Mouse (Mus musculus) kidney, adult 9 months (tissue): ENCODE results near the gene Ms4a4a.
"Not testable (repeated sequence)": the region's sequence is repeated elsewhere in the genome, so short reads cannot be mapped to it uniquely, and the experiment has no call there.

Experiments
- DNase-seq: peaks from one replicate; pipeline ENCODE4 v3.0.0; 2022

Ms4a4a gene

DNA sequence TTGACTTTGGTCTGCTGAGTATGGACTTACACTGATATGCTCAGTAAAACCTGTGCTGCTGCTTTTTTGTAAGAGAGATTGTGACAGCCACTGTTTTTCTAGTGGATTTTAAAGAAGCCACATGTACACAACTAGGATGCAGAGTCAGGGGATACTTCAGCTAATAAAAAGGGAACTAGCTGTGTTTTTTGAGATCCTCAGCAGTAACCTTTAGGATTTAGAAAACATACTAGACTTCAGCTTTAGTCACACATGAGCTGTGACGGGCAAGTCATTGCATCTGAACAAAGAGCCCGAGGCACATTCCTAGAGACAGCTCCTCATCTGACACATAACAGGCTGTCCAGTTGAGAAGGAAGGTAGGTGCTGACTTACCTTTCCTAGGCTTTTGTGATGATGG lies at the start of gene Ms4a4a:
Gene Ms4a4a, plus strand, starts transcription at position 251 of the 400 bp plus-strand sequence.
- no peak for DNase-seq

DNA sequence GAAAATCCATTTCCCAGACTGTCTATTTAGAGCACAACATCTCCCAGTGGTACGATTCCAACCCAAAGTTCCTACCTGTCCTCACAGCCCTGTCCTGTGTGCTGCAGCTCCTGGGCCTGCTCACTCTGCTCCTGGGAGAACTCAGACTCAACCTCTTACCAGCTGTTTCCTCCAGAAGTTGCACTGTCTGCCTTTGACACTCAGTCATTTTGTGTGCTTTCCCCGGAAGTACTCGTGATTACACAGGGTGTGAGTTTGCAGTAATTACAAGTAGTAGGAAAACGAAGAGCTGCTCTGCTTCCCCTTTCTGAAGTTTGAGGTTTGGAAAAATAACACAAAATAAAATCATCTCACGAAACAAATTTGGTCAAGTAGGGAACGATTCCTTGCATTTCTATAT lies 39.4 kb upstream of the Ms4a4a start, which contains the start of gene Ms4a7:
Gene Ms4a7, minus strand, starts transcription at position 215 of the 400 bp plus-strand sequence.
- no peak for DNase-seq

DNA sequence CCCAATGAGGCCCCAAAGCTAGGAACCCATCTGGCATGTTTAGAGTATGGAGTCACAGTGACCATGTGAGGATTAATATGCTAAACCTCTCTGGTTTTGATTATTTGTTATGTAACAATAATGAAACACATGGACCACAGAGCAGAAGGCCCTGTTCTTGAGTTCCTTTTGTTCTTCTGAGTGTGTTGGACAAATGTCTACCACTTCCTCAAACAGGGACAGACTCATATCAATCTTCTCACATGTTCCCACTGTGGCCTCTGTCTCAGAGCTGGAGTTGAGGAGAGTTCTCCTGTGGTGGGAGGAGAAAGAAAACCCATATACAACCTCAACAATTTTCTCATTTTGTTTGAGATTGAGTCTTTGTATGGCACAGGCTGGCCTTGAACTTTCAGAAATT lies 32.2 kb upstream of the Ms4a4a start:
- no peak for DNase-seq

DNA sequence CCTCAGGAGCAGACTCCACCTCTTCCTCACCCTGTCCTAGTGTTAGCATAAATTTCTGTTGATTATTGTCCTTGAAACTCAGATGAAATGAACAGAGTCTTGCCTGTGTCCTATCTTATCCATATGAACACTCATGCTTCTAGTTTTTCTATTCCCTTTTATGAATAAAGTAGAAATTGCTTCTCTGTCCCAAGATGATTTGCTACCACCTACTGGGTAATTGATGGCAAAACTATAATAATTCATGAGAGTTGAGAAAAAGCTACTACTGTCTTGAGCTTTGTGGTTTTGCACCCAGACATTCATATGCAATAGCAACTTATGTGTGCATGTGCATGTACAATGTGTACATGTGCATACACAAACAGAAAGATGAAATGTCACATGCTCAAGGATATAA lies 31.3 kb upstream of the Ms4a4a start:
- DNase-seq = no peak

DNA sequence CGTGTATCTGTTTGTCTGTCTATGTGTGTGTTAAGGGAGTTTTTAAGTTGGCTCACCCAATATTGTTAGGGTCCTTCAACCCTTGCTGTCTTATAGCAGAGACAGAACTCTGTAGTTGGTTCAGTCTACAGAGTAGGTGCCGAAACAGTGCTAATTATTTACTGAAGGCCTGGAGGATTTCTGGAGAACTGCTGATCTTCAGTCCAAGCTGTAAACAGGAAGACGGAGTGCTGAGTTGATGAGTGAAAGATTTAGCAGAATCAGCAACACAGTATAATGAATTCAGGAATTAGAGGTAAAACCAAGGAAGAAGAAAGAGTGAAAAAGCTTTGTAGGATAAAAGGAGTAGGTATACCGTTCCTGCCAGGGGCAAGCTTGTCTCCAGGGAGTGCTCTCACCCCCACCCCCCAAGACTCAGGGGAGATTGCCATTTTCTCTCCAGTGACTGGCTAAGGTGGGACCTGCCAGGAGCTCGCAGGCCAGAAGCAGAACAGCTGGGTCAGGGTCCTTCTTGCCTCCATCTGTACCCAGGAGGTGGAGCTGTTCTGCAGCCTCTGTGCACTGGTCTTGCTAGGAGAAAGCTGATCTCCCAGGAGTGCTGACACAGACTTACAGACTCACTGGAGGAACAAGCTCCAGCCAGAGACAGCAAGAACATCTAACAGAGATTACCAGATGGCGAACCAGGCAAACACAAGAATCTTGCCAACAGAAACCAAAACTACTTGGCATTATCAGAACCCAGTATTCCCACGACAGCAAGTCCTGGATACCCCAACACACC lies 25.4 kb upstream of the Ms4a4a start:
- DNase-seq = peak; percentile 63

DNA sequence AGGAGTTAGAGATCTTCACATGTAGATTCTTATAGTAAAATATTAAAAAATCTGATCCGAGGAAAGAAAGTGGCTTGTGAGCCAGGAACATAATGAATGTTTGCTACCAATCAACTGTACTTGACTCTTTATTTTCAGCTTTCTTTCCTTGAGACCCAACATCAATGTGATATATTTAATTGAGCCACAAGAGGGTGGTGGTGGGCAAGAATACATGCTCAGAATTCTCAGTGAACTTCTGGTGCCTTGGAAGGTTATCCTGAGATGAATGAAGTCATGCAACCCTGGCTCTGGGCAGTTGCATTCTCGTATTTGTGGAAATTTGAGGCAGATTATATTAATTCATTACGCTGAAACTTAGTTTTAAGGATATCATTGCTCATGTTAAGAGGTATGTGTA lies 23.4 kb upstream of the Ms4a4a start:
- peak; percentile 17 for DNase-seq

DNA sequence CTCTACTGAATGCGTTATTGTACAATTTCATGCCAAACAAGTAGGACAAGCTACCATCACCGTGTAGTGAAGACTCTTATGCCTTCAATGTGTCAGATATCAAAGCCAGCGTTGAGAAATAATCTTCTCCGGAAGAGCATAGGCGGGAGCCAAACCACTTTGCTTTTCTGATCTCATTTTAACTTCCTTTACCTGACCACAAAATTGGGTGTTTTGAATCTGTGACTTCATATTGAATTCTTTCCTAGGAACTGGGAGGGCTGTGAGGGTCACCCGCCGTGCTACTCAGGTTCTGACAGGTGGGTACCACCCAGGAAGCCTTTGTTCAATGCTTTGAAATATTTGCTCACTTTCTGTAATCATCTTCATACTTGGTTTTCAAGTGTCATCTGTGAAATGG lies 19.6 kb upstream of the Ms4a4a start:
- DNase-seq = no peak

DNA sequence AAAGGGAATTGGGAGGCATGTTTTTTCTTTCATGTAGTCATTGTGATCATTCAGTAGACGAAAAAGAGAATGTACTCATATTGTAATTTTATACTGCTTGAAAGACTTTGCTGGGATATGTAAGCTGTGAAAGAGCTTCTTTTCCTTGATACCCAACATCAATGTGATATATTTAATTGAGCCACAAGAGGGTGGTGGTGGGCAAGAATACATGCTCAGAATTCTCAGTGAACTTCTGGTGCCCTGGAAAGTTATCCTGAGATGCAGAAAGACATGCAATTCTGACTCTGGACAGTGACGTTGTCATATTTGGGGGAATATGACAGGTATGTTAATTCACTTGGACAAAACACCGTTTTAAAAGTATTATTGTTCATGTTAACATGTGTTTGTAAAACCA lies 15.2 kb upstream of the Ms4a4a start:
- DNase-seq = peak; percentile 11

DNA sequence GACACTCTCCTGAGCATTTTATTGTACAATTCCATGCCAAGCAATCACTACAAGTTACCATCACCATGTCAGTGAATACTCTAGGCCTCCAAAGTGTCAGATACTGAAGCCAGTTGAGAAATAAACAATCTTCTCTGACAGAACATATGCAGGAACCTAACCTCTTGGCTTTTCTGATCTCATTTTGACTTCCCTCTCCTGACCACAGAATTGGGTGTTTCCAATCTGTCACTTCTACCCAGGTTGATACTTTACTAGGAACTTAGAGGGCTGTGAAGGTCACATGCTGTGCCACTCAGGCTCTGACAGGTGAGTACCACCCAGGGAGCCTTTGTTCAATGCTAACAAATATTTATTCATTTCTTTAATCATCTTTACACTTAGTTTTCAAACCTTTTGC lies 13.3 kb upstream of the Ms4a4a start:
- no peak for DNase-seq

DNA sequence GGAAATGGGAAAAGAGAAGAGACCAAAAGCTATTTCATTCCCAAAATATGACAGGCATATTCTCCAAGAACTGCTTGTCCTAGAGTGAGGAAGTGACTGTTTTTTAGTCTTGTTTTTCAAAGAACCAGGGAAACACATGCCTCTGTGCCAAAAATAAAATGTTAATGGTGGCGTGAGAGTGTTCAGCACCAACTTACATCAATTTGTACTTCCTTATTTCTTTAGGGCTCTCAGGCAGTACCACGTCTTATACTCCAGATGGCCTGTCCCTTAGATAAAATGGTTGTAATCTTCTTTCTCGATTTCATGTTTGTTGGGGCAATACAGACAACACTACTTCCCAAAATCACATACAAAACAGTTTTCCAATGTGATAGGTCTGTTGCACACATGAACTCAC lies 7.0 kb upstream of the Ms4a4a start:
- no peak for DNase-seq

DNA sequence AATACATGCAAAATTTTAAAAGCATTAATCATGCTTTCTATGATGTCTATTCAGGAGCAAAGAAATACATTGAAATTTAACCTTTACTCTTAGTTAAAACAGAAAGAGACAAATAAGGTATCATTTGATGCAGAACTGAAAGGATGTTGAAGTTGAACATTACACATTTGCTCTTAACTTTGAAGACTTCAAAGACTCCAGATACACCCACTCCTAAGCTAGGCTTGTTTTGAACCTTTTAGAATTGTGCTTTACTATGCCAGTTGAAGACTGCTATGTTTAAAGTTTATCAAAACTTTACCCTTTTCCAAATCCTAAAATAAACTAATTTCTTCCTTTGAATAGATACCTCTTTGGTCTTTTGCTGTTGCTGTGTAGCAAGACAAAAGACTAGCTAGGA lies 4.1 kb upstream of the Ms4a4a start:
- no peak for DNase-seq

DNA sequence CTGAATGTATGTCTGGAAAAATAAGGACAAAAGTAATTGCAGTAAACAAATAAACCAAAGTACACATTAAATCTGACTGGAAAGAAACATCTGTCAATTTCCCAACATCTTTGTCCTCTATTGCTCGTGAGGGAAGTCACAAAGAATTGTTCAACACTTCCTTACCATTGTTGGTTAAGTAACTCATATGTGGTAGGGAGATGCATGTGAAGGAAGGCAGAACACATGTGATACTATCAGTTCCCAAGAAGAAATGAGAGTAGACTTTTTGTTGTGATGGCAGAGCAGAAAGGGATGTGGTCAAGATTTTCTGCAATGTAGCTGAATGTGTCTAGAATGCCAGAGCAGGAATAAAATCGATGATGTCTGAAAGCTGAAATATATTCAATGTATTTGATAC lies 1.1 kb downstream of the Ms4a4a start:
- DNase-seq = no peak

DNA sequence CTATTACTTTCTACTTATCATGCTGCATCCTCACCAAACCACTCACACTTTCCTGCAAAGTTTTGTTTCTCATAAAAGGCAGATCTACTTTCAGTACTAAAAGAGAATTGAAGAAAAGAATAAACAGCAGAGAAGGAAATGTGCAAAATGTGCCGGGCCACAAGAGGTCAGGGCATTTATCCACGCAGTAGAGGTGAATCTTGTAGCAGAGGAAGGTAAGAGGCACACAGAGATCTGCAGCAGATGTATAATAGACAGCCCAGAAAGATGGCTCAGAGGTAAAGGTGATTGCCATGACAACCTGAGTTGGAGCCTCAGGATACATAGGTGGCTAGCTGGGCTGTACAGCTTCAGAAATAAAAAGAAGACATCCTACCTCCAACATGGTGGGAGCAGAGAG lies 11.8 kb downstream of the Ms4a4a start:
- no peak for DNase-seq

DNA sequence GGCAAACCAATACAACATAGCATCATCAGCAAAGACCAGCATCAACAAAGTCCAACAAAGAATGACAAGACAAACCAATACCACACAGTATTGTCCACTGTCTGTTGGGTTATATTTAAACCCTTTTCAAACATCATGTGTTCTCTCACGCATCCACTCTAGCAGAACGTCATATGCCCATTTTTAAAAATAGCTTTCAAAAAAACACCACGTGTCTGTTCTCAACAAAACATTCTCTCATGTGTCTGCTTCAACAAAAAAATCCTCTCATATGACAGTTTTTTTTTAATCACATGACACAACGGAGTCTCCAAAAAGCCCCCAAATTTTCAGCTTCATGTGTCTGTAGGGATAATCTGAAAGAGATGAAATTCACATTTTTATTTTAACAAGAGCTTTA lies 12.4 kb downstream of the Ms4a4a start:
- DNase-seq = no peak

DNA sequence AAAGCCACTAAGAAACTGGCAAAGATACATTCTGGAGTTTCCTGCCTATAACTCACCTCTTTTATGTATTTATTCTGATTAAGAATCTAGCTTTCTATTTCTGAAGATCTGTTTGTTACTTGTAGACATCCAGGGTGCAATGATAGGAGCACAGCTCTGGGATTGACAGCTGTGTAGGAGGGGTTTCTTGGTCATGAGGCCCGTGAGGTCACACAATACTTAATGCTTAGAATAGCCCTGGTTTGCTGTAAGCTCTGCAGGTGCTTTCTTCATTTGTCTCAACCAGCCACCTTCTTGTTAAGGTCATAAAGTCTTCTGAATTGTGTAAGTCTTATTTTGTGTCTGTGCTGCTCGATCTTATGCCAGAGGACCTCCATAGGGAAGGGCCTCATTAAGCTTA lies 13.6 kb downstream of the Ms4a4a start:
- DNase-seq = no peak

DNA sequence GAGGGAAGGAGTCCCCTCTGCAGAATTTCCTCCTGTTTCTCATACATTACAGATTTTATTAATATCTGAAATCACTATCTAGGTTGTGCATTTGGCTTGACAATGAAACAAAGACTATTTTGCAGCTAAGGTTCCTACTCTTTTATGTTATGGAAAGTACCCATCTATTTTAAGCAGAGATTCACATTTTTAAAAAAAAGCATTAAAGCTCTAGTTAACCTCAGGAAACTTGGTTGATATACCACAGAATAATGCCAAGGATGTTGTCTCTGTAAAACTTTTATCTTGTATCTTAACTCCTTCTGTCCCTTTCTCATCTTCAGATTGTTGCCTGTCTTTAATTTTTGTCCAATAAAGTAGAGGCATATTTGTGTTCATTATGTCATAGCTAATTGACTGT lies 20.4 kb downstream of the Ms4a4a start:
- no peak for DNase-seq

DNA sequence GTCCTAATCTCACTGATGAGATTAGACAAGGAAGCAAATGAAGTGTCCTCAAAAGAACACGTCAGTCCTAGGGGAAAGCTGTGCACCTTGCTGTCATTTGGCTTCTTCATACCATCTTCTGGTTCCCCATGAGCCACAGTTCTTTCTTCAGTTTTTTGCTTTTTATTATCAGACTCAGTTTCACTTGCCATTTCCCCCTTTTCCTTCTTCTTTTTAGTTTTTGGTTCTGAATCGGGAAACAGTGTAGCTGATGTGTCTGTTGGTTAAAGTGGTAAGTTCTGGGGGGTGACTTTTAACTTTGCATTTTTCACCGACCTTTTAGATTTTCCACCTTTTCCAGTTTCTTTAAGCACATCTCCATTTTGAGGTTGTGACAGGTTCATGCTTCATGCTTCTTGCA lies 29.2 kb downstream of the Ms4a4a start, which contains the start of gene Ms4a4c:
Gene Ms4a4c, plus strand, starts transcription at position 244 of the 400 bp plus-strand sequence.
- DNase-seq = no peak

DNA sequence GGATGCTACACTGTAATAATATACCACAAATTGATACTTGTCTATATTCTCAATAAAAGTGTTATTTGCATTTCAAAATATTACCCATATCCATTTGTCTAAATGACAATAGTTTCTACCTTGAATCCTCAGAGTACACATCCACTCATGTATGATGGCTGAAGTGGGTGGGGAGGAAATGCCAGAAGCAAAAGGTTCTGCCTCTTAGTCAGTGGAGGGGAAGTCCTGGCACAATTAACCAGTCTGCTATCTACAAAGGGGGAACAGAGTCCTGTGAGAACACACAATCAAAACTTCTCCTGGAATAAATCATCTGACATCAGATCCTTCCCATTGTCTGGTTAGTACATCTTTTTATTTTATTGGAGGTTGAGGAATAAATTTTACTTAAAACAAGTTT lies 32.1 kb downstream of the Ms4a4a start:
- DNase-seq = no peak

DNA sequence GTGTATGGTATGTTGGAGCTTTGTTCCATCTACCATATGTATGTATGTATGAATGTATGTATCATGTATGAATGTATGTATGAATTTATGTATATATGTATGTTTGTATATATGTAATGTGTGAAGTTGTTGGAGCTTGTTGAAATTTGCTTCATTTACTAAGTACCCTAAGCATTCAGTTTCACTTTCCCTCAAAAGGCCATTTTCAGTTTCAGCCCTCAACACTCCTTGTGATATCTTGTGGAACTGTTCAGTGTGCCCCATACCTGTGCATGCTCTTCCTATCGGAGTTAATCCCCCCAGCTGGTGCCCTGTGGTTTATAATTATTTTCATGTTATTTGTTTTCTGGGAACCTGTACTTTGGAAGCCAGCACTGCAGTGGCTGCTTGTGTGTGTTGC lies 33.3 kb downstream of the Ms4a4a start:
- DNase-seq = no peak

DNA sequence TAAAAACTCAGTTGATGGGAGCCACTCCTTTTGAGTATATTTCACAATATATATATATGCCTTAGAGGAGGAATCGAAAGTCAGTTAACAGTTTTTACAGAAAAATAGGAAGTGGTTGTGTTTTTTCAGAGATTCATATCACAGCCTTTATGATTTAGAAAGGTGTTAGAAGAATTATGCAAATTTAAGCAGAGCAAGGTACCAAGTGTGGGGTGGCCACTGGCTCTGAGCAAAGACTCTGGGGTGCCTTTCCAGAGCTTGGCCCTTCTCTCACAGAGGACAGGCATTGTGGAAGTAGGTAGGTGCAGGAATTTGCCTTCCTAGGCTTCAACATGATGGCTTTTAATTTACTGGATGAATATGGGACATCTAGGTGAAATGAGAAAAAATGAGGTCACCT lies 36.3 kb downstream of the Ms4a4a start:
- DNase-seq = no peak

DNA sequence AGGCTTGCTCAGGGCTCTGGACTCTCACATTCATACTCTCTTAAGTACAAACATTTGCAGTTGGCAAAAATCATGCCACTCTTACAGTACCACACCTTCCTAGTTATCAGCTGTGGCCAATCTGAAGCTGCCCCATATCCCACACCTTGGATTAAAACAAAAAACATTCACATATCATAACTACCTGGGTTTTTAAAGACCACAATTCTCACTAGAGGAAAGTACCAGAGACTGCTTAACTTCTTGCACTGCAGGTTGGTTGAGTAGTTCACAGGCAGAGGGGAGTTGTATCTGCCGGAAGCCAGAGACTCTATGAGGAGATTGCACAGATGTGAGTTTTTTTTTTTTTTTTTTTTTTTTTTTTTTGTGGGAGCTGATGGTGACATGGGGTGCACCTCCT lies 38.8 kb downstream of the Ms4a4a start:
- no peak for DNase-seq

DNA sequence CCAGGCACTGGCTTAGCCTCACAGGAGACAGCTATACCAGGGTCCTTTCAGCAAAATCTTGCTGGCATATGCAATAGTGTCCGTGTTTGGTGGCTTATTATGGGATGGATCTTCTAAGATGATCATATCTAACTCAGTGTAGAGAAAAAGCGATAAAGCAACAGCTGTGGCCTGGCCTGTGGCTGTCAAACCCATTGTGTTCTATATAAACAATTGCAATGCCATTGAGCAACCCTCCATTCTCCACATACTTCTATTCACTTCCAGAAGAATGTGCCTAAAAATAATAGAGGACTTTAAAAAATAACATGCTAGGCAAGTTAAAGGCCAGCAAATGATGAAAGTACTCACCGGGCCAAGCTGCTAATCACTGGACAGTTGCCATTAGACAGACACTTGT lies 40.3 kb downstream of the Ms4a4a start:
- DNase-seq = no peak

DNA sequence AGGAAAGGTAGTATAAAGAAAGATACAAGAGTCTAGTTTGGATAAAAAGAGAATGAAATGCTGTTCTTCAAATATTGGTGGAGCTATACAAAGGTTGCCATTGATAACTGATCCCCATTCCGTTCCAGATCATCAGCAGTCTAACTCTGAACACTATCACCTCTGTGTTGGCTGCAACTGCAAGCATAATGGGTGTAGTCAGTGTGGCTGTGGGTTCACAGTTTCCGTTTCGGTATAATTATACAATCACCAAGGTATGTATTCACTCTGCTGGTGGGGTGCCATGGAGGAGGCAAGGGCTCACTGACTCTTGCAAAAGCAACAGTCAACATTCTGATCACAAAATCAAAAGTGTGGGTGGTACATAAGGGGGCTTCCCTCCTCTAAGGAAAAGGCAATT lies 43.5 kb downstream of the Ms4a4a start:
- DNase-seq = not testable (repeated sequence)

DNA sequence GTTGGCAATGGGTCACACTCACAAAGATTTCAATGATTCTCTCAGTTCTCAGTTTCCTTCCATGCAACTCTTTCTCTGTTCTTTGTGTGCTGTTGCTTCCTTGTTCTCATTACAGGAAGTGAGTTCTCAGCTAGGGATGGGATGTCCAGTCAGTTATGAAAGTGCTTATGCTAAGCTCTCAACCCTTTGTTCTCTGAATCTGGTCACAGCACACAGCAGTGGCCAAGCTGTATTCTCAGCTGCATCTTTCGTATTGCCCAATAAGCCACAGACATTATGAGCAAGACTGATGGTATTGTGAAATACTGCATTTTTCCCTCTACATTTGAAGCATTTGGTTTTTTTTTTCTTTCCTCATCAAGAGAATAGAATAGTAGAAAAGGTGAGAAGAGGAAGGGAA lies 55.9 kb downstream of the Ms4a4a start:
- DNase-seq = not testable (repeated sequence)
